Mouse (Mus musculus) adrenal gland, adult 2 months (tissue): ENCODE measurements around the gene 4930442H23Rik. TPM values are rescaled to one million over a fixed set of nuclear protein-coding genes. Genes with fewer than 3 reads are reported as not detected.

Experiments
- DNase-seq: peaks from one replicate; pipeline ENCODE4 v3.0.0; 2021
- polyA plus RNA-seq: library from polyadenylated mRNA; depleted of rRNA; stranded (reverse); fragments of >200 nt; gene quantifications from 2 replicates; pipeline ENCODE4 v1.2.3, GENCODE M21; 2012
- total RNA-seq, 2 experiments: library from RNA; stranded (reverse); gene quantifications; 2 replicates each; pipeline ENCODE4 v1.2.3; 2021

The 4930442H23Rik gene
- total and polyA plus RNA-seq, 3 experiments, result 0.12 TPM; not detected in 2

DNA sequence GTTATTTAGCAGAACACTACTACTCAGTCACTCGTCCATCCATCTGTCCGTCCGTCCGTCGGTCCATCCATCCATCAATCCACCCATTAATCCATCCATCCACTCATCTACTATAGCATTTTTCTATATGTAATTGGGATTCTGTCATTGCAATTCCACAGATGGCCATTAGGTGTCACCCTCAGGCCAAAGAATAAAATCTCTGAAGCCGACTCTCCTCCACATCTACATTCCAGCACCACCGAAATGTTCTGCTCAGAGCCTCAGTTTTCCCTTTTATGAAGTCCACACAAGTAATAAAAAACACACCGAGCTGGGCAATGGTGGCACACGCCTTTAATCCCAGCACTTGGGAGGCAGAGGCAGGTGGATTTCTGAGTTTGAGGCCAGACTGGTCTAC, 14.6 kb upstream of the 4930442H23Rik start:
- DNase-seq, result peak; percentile 42

DNA sequence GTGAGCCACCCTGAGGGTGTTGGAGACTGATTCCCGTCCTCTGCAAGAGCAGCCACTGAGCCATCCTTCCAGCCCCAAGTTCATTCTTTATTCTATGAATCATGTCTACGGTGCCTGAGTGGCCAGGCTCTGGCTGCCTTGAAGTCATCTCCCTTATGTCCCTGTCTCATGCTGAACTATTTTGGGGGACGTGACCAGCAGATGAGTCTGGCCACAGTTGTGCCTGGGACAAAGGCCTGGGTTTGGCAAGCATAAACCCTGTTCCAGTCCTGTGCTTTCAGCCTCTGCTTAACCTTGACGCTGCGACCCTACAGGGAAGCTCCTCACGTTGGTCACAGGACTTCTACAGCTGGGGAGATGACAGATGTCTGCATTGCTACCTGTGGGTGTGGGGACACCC, 13.7 kb upstream of the 4930442H23Rik start:
- no peak for DNase-seq

DNA sequence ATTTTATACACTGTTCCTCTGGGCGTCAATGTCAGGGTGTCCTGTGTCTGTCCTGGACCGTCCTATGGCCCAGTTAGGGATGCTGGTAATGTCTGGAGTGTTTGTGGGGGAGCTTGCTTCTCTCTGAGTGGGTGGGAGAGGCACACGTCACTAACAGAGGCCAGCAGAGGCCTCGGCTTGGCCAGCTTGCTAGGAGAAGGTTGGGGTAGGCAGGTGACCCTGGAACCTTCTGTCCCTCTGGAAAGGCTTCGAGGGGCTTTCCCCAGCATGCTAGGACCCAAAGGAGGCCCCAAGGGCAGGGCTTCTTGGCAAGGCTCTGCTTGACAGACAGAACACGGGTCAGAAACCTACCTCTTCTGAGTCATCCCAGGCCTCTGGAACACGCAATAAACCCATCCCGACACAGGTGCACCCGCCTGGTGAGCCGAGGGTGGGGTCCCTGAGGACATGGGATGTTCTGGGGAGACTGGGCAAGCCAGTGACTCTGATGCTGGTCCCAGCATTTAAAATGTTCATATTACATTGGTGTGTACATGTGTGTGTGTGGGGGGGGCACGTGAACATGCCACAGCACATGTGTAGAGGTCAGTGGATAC, 12.9 kb upstream of the 4930442H23Rik start:
- DNase-seq, result no peak

DNA sequence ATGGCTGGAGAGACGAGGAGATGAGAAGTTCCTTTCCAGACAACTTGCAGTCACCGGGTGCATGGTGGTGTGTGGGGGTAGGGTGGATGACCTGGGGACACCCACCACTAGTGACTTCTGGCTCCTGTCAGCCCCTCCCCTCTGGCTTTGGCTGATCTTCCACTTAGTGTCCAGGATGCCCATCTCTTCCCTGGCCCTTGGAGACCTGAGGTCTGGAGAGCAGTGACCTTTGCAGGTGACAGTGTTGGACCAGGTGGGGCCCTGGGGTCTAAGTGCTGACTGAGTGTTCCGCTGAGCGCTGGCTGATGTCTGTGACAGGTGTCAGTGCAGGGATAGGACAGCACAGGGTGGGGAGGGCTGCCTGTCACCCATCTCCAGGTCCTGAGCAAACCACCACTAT, 11.7 kb upstream of the 4930442H23Rik start:
- DNase-seq, result no peak

DNA sequence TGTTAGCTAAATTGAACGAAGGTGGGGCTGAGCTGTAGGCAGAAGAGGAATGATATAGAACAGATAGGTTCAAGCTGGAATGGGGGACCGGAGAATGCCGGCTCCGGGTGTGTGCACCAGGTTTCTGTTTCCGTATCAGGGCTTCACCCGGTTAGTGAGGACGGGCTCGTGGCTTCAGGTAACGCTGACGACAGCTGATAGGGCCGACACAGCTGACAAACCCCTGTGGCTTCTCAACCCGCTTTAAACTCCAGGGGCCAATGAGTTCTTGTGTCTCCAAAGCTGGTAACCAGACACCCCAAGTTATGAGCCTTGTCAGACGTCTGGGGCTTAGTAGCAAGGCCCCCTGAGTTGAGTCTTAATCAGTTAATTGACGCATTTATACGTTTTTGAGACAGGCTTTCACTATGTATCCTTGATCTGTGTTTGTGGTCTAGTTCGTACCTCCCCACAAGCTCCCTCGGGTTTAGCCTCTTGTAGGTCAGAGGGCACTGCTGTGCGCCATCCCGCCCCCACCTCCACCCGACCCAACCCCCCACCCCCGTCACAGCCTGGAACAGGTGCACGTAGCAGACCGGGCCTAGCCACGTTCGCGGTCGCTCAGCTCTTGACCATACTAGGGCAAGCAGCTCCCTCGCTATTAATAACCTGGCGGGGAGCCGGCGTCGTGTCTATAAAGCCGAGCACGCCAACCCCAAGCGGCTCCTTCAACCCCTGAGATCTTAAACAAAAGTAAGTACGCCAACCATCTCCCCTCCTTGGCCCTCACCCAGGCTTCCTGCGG, 10.5 kb upstream of the 4930442H23Rik start:
- peak; percentile 25 for DNase-seq

DNA sequence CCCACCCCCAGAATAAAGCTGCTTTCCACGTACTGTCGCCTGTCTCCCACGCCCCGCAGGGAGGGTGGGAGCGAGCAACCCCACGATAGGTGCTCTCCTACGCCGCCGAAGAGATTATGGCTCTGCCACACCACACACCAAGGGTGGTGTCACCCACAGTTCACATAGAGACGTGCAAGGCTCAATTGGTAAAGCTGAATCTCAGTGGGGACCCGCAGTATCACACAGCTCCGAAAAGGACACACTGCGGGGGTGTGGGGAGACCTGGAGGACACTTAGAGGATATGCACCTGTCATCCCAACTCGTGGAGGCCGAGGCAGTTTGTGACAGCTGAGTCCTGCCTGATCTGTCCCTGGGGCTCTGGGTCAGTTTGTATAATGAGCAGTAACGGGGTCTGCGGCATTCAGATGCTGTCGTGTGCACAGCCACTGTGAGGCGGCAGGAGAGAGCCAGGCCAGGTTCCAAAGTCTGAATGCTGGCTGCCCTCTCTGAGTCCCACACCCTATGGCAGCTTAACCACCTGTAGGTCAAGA, 9.4 kb upstream of the 4930442H23Rik start:
- no peak for DNase-seq

DNA sequence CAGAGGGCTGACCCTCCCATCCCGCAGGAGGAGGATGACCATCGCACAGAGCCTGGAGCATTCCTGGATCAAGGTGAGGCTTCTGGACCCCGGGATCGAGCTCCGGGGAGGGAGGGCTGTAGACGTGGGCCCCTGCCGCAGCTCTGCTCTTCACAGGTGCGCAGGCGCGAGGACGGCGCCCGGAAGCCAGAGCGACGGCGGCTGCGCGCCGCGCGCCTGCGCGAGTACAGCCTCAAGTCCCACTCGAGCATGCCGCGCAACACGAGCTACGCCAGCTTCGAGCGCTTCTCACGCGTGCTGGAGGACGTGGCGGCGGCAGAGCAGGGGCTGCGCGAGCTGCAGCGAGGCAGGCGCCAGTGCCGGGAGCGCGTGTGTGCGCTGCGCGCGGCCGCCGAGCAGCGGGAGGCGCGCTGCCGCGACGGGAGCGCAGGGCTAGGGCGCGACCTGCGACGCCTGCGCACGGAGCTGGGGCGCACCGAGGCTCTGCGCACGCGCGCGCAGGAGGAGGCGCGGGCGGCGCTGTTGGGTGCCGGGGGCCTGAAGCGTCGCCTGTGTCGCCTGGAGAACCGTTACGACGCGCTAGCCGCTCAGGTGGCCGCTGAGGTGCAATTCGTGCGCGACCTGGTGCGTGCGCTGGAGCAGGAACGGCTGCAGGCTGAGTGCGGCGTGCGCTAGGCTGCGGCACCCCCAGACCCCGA, 8.8 kb upstream of the 4930442H23Rik start:
- DNase-seq, result peak; percentile 91

DNA sequence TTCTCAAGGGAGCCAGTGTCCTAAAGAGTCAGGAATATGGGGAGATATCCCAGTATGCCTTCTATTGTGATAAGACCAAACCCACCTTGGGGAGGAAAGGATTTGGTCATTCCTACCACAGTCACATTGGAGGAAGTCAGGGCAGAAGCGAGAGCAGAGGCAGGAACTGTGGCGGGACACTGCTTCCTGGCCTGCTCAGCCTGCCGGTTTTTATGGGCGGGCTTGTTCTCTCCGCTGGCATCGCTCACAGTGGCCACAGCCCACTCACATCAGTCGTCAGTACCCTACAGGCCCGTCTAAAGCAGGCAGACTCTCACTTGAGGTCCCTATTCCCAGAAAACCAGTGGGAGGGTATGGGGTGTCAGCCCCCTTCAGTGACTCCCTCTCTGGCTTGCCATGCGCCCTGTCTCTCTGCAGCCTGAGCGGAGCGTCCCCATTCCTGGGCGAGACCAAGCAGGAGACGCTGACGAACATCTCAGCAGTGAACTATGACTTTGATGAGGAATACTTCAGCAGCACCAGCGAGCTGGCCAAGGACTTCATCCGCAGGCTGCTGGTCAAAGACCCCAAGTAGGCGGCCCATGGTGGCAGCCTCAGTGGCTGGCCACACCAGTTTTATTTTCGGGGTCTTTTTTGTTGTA, 7.8 kb upstream of the 4930442H23Rik start:
- DNase-seq, result peak; percentile 31

DNA sequence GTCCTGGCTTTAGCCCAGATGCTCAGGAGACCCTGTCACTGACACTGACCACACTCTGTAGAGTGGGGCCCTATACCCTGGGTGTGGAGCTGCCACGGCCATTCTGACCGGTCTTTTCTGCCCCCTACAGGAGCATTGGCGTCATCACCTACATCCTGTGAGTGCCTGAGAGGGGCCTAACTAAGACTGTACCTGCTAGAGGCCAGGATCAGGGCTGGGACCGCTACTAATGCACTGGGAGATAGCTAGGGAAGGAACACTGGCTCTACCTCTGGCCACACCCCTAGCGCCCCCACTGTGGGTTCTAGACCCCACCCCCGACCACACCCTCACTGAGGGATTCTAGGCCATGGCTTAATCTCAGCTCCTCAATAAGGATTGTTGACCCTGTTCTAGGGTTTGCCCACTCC, 7.3 kb upstream of the 4930442H23Rik start:
- DNase-seq, result peak; percentile 29

DNA sequence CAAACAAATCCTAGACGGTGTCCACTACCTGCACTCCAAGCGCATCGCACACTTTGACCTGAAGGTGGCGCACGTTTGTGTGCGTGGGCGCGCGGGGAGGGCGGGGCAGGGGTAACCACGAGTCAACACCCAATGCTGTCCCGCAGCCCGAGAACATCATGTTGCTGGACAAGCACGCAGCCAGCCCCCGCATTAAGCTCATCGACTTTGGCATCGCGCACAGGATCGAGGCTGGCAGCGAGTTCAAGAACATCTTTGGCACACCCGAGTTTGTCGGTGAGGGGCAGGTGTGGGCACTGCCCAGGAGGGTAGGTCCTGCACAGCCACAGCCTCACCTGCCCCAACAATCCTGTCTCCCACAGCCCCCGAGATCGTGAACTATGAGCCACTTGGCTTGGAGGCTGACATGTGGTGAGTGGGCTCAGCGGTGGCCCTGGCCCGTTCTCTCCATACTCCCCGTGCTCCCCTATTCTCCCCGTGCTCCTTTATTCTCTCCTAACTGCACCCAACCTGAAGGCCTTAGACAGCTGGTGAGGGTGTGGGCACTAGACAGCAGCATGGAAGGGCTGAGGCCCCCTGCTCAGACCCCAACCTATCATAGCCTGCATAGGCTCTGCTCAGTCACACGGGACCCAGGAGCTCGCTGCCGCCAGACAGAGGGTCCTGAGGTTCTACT, 6.7 kb upstream of the 4930442H23Rik start:
- DNase-seq, result peak; percentile 33

DNA sequence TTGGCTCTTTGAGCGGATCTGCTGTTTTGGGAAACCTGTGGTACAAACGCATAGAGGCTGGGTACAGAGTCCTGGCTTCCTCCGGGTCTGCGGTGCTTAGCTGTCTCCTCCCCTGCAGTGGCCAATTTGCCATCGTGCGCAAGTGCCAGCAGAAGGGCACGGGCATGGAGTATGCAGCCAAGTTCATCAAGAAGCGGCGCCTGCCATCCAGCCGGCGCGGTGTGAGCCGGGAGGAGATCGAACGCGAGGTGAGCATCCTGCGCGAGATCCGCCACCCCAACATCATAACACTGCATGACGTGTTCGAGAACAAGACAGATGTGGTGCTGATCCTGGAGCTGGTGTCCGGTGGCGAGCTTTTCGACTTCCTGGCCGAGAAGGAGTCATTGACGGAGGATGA, 6.2 kb upstream of the 4930442H23Rik start:
- DNase-seq, result peak; percentile 18

DNA sequence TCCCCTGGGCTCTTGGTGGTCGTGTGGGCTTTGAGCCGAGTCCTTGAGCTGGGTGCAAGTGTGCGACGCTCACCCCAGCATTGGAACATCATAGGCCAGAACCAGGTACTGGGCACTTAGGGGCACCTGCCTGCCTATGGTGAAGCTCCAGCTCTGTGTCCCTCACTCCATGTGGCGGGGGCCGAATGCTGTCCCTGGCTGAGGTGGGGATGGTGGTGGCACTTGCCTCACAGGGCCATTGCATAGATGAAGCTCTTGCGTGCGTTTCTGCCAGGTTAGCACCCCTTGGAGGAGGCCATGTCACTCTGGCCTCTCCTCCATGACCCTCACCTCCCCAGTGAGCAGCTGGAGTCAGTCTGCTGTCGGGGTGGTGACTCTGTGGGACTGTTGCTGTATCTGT, 3.5 kb upstream of the 4930442H23Rik start:
- DNase-seq, result no peak

DNA sequence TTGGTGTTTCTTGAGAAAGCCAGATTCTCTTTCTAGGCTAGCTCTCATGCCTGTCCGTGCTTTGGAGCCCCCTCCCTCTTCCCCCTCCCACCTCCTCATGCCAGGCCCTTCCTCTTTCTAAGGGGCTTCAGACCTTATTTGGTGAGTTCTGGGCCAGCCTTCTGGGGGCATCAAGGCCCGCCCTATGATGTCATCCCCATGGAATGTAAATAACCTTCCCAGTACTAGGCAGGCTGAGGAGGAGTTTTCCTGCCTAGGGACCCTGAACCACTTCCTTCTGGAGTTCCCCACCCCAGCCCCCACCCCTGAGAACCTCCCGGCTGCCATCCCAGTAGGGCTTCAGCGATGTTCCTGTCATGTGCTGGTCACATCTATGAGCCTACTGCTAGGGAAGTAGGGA, 1.1 kb upstream of the 4930442H23Rik start:
- peak; percentile 35 for DNase-seq

DNA sequence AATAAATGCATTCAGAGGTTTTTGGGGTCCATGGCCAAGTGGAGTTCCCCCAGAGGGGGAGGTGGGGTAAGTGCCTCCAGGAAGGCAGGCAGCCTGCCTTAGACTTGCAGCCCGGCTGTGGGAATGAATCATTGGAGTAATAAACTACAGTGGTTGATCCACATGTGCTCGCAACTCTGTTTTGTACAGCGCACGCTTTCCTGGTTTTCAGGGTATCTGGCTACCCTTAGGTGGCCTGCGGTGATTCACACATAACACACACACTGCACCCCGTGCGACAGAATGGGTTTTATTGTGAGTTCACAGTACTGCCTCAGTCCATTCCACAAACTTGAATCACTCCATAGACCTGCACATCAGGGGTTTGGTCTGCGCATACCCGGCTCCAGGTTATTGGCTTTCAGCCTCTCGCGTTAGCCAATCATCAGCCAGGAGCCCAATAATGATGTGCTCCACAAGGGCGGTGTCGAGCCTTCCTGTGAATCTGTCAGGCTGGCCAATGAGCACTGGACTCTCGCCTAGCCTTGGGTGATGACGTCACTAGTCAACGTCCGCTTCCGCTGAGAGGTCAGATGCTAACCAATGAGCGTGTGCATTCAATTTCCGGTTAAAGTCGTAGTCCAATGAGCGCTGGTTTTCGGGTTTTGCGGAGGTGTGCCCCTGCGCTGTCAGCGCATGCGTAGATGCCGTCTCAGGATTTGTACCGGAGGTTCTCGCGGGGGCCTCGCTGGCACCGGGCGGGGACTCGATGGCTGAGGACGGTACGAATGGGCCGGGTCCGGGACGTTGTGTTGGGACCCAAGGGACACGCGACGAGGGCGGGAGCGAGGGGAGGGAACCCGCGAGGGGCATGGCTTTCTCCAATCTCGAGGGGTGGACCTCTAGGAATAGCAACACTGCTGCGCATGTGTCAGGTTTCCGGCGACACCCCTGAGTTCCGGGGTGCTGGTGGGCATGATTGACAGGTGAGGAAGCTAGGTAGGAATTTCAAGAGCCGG, 1.0 kb downstream of the 4930442H23Rik start, which contains the start of gene Dapk3:
Gene Dapk3 (plus strand): TSS at position 670 of the 998 bp plus-strand sequence.
- peak; percentile 97 for DNase-seq

DNA sequence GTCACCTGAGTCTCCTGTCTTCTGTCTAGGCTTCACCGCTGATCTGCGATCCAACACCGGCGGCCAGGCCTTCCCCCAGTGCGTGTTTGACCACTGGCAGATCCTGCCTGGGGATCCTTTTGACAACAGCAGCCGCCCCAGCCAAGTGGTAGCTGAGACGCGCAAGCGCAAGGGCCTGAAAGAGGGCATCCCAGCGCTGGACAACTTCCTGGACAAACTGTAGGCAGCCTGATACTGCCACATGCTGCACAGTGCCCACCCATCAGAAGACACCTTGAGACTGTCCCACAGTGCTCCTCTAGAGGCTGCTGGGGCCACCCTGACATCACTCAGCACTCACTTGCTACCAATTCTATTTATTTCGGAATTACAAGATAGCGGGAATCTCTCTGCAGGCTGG, 1.8 kb downstream of the 4930442H23Rik start:
- DNase-seq, result peak; percentile 25

DNA sequence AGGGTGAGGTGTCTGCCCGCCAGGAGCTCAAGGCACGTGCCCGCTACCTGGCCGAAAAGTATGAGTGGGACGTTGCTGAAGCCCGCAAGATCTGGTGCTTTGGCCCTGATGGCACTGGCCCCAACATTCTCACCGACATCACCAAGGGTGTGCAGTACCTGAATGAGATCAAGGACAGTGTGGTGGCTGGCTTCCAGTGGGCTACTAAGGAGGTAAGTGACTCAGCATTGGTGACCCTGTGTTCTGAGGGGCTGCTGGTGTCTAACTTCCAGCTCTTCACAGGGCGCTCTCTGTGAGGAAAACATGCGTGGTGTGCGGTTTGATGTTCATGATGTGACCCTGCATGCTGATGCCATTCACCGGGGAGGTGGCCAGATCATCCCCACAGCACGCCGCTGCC, 2.7 kb downstream of the 4930442H23Rik start:
- DNase-seq, result no peak

DNA sequence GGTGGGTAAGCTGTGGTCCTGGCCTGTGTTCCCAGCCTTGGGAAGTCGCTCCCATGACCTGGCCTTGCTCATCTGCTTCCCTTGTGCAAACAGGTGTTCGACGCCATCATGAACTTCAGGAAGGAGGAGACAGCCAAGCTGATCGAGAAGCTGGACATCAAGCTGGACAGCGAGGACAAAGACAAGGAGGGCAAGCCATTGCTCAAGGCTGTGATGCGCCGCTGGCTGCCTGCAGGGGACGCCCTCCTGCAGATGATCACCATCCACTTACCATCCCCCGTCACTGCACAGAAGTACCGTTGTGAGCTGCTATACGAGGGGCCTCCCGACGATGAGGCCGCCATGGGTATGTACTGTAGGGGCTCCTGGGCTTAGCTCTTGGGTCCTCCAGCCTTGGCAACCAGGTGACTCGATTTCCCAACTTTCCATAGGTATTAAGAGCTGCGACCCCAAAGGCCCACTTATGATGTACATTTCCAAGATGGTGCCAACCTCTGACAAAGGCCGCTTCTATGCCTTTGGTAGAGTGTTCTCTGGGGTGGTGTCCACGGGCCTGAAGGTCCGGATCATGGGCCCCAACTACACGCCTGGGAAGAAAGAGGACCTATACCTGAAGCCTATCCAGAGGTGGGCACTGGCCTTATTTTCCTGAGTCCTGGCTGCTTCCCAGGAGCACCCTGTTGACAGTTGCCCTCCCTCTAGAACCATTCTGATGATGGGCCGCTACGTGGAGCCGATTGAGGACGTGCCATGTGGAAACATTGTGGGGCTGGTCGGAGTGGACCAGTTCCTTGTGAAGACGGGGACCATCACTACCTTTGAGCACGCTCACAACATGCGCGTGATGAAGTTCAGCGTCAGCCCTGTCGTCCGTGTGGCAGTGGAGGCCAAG, 4.0 kb downstream of the 4930442H23Rik start:
- DNase-seq, result no peak

DNA sequence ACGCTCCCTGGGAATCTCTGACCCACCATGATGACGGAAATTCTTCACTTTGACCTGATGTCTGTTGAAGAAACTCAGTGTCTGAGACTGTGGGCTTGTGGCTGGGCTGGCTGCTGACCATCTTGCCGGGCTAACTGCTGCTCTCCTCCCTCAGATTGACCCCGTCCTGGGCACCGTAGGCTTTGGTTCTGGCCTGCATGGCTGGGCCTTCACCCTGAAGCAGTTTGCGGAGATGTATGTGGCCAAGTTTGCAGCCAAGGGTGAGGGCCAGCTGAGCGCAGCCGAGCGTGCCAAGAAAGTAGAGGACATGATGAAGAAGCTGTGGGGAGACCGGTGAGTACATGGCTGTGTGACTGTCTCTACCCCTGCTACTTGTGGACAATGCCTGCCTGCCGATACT, 4.7 kb downstream of the 4930442H23Rik start:
- peak; percentile 10 for DNase-seq
